Mouse (Mus musculus) embryo, embryonic 10 days (tissue): ENCODE data around the gene Fam240a.

ENCODE experiments used
- DNase-seq: peaks from one replicate; pipeline ENCODE4 v3.0.0-alpha.2; 2015; ENCODE audit warnings: low spot score

Fam240a gene

DNA sequence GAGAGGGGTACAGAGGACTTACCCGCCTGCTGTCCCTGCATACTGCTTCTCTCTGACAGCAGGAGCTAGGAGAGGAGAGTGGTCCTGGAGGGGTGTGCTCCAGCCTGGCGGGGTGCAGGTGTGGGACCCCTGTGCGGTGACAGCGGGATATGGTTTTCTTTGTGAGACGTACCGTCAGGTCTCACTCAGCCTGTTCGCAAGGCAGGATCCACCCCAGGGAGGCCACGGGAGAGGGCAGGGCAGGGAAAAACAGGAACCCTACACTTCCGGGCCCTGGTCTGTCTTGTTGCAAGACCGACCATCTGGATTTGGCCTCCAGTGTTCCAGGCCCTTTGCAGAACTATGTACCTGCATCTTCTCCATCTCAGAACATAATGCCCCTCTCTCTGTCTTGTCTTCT is 23.2 kb downstream of the Fam240a start:
- DNase-seq = no peak

DNA sequence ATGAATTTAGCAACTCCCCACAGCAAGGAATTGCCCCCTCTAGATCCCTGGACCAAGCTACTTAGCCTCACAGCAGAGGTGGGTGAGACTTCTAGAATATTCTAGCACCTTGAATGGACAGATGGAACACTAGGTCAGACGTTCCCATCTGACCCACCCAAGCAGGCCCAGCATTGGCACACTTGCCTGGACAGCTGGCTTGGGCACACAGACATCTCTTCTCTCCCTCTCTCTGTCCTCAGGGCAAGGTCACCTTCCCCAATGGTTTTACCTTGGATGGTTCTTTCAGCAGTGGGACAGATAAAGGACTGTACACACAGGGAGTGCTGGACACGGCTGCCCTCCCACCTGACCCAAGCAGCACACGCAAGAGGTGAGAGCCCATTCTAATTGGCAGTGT is 24.1 kb downstream of the Fam240a start:
- no peak for DNase-seq

DNA sequence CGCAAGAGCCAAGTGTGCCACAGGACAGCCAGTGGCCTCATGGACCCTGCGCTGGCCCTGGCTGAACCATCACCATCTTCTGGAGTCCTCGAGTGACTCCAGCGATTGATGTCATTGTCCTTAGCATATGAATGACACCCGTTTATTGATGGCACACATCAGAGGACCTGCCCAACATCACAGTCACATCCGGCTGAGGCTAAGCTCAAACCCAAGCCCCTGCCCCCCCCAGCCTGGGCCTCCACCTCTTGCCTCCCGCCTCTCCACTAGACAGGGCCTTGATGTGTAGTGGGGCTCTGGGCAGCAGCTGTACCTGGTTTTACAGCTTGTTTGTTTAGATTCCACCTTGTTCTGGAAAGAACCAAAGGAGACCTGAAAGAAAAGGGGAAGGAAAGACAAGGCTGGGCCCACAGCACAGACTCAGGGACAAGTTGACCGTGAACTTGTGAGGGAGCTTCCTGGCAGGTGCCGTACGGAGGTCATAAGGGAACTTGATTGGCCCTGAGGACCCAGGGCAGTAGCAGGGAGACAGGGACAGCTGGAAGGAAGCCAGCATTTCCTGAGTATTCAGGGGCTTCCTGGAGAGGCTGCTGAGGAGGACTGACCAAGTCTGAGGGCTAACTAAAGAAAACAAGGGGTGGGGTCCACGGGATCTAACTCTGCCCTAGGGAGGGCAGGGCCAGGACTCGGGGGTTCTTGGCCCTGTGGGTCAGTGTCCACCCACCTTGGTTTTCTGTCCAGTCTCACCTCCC is 25.4 kb downstream of the Fam240a start:
- no peak for DNase-seq

- peak; percentile 69 for DNase-seq
Measured at GRCm38 (mm10) chr9:110890026-110890783, 26.5 kb downstream of the Fam240a start.

- no peak for DNase-seq
Measured at GRCm38 (mm10) chr9:110888935-110889334, 27.7 kb downstream of the Fam240a start.

- no peak for DNase-seq
Measured at GRCm38 (mm10) chr9:110887388-110888303, 29.0 kb downstream of the Fam240a start.

- DNase-seq = no peak
Measured at GRCm38 (mm10) chr9:110881953-110882352, 34.7 kb downstream of the Fam240a start.

DNA sequence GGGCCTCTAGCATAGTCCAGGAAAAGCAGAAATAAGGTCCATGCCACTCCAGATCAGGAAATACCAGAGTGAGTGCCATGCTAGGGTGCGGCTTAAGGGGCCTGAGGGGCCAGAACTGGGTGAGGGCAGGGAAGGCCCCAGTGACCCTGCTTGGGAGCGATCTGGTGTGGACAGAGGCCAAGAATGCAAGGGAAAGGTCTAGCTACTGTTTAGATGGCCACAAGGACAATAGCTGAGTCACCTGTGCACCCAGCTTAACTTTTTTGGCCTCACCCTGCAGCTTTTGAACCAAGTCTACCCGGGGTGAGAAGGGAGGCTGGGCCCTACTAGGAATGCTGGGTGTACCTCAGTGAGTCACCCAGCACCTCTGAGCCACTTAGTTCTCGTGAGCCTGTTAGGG is 35.9 kb downstream of the Fam240a start:
- no peak for DNase-seq

GRCm38 (mm10) chr9:110879998-110880561 is 36.6 kb downstream of the Fam240a start, which contains the start of gene Tmie:
Gene Tmie, minus strand, starts transcription at chr9:110880113.
- peak; percentile 42 for DNase-seq

DNA sequence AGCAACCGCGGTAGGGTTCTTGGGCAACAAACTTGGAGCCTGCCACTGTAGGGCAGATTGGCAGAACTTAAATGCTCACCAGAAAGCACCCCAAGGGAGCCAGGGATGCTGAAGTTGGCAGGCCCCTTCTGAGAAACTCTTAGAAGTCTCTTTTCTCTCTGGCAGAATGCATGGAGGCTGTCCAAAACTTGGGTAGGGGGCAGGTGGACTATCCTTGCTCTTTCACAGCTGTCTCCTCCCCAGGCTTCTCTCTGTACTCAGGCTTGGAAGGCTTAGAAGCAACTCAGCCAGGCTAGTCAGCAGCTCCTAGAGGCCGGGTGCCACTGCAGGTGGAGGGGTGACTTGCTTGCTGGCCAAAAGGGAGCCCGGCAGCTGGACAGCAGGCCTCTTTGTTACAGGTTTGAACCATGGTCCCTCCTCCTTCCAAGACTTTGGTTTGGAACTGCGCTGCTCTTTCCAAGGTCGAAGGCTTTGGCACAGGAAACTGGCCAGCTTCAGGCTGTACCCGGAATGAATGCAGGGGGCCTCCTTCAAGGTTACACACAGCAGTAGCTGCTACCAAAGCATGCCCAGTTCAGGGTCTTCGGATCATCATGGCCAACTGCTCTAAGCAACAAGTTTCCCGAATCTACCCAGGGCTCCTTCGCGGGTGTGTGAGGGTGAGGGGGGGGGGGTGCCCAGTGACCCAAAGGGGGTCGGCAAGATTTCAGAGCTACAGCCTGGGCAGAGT is 37.3 kb downstream of the Fam240a start, which contains the start of gene Als2cl:
TSS of gene Als2cl (plus strand) at position 680 of the 730 bp plus-strand sequence.
- peak; percentile 31 for DNase-seq

DNA sequence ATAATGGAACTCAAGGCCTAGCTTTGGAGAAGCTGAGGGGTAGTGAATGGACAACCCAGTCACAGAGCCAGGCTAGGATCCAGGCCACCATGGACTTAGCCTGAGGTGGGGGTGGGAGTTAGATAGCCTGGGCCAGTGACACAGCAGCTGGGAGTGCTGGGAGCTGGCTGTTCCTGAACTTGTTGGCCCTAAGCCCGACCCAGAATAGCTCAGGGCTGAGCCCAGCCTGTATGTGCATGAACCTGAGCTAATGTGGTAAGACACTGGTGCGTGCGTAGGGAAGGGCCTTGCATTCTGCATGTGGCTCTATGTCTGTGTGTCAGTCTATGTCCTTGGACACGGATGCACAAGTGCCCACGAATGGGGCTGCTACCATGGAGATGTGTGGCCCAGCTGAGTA is 38.8 kb downstream of the Fam240a start:
- DNase-seq = no peak

GRCm38 (mm10) chr9:110877353-110877752 is 39.3 kb downstream of the Fam240a start:
- no peak for DNase-seq

DNA sequence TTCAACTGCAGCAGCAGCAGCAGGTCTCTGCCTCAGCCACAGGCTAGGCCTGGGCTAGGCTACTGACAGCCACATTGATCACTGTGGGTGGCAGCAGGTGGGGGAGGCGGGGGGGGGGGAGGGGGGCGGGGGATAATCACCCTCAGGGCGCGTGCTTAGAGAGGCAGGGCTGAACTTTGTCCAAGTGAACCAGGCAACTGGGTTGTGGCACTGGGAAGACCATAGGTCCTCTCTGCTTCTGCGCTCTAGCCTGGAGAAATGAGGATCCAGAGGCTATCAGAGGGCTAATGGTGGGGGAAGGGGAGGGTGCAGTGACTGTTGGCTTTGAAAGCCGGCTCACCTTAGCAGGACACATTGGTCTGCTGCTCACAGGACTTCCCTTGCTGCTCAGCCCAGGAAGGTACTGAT is 41.4 kb downstream of the Fam240a start:
- DNase-seq = peak; percentile 39

DNA sequence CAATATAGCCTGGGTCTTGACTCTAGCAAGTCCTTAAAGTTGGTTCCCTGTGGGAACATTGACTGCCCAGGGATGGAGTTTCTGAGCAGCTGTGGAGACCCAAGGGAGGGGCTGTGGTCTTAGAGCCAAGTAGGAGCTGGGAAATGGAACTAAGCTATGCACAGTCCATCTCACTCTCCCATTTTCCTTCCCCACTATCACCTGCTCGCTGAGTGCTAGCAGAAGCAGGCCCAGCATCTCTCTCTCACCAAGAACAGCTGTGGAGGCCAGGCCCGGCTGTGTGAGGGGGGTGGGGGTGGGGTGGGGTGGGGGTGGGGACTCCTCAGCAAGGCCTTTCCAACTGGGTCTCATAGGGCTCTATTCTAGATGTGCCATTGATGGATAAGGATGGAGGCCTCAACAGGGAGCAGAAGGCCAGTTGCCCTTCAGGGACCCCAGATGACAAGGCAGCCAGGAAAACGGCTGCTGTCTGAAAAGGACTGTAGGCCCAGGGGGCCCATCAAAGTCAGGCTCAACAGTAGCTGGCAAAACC is 41.9 kb downstream of the Fam240a start:
- DNase-seq = no peak

GRCm38 (mm10) chr9:110873681-110874659 is 42.7 kb downstream of the Fam240a start:
- DNase-seq = peak; percentile 39

GRCm38 (mm10) chr9:110871030-110871429 is 45.6 kb downstream of the Fam240a start:
- peak; percentile 76 for DNase-seq
